Mouse (Mus musculus): ENCODE data around the gene Atp8b5. TPM values are rescaled to one million over a fixed set of nuclear protein-coding genes. Genes with fewer than 3 reads are reported as not detected.
A peak's percentile ranks its signal among the peaks of the same experiment; 100 is the strongest.

Atp8b5 gene
- polyA plus RNA-seq (2012; fragmentation: generic; extraction: Trizol): not detected

GRCm38 (mm10) chr4:43266623-43267322, at the start of gene Atp8b5:
Gene Atp8b5, plus strand, starts transcription at chr4:43267159.
- no peak within 1 kb of the TSS for H3ac ChIP-seq (ENCODE audit: control insufficient read depth, insufficient read length)
- TF ChIP-seq USF1 (IDR thresholded peaks at IDR 0.05; ENCODE audit: low read depth) (no peak), REST (IDR thresholded peaks at IDR 0.05; ENCODE audit: insufficient read depth, insufficient read length) (no peak), TCF3 (IDR thresholded peaks at IDR 0.05; ENCODE audit: insufficient read length, low read depth) (no peak), POLR2A (IDR thresholded peaks at IDR 0.05; ENCODE audit: insufficient read length, low read depth) (no peak), E2F4 (IDR thresholded peaks at IDR 0.05; ENCODE audit: insufficient read depth) (no peak), POLR2AphosphoS2 (IDR thresholded peaks at IDR 0.05; ENCODE audit: insufficient read length, low read depth) (no peak), TCF12 (IDR thresholded peaks at IDR 0.05; ENCODE audit: insufficient read depth, poor library complexity, severe bottlenecking) (no peak), MAX (IDR thresholded peaks at IDR 0.05; ENCODE audit: low read depth) (no peak), MYOD1 (IDR thresholded peaks at IDR 0.05; ENCODE audit: control insufficient read depth in 1 of 3, insufficient read length in 2 of 3, low read depth in 2 of 3) (no peak)
- H3K36me3 ChIP-seq (ENCODE audit: control insufficient read depth, insufficient read depth): no peaks in the 10 kb centered on the region
- H3K4me2 ChIP-seq (ENCODE audit: low read depth): peak within 1 kb of the TSS; percentile 89
- peak within 1 kb of the TSS; percentile 9 for H3K4me3 ChIP-seq
- no peaks in the 10 kb centered on the region for H3K79me2 ChIP-seq (ENCODE audit: control insufficient read depth, insufficient read depth)
- H3K27me3 ChIP-seq (ENCODE audit: control insufficient read depth, insufficient read depth, insufficient read length): no peaks in the 10 kb centered on the region

DNA sequence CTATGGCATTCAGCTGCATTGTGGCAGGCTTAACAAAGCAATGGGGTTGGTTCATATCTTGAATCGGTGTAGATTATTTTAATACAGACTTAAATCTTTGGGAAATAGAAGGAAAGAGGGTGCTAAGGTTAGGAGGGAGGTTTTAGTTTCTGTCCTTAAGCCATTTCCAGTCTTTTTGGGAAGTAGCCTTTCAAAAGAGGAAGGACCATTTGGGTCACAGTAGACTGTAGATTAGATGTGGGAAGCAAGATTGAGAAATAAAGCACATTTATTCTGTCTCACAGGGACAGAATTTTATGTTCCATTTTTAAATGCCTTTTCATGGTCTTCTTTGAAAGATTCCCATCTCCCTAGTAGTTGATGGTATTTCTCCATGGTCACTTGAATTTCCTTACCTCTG, 49.0 kb upstream of the Atp8b5 start:
- Histone ChIP-seq H3K4me2 (ENCODE audit: low read depth) (no peak overlapping the region), H3K27me3 (ENCODE audit: control insufficient read depth, insufficient read depth, insufficient read length) (peaks cover 6% of the 10 kb centered on the region), H3ac (ENCODE audit: control insufficient read depth, insufficient read length) (no peak overlapping the region), H3K79me2 (ENCODE audit: control insufficient read depth, insufficient read depth) (no peaks in the 10 kb centered on the region), H3K36me3 (ENCODE audit: control insufficient read depth, insufficient read depth) (no peaks in the 10 kb centered on the region), H3K4me3 (no peak overlapping the region)
- TF ChIP-seq MYOD1 (IDR thresholded peaks at IDR 0.05; ENCODE audit: control insufficient read depth in 1 of 3, insufficient read length in 2 of 3, low read depth in 2 of 3): no peak

GRCm38 (mm10) chr4:43231821-43232220, 35.1 kb upstream of the Atp8b5 start:
- Histone ChIP-seq H3K4me2 (ENCODE audit: low read depth) (no peak overlapping the region), H3ac (ENCODE audit: control insufficient read depth, insufficient read length) (no peak overlapping the region), H3K27me3 (ENCODE audit: control insufficient read depth, insufficient read depth, insufficient read length) (peaks cover 14% of the 10 kb centered on the region), H3K79me2 (ENCODE audit: control insufficient read depth, insufficient read depth) (no peaks in the 10 kb centered on the region), H3K4me3 (no peak overlapping the region), H3K36me3 (ENCODE audit: control insufficient read depth, insufficient read depth) (no peaks in the 10 kb centered on the region)
- TF ChIP-seq MAX (IDR thresholded peaks at IDR 0.05; ENCODE audit: low read depth) (no peak), POLR2A (IDR thresholded peaks at IDR 0.05; ENCODE audit: insufficient read length, low read depth) (no peak), REST (IDR thresholded peaks at IDR 0.05; ENCODE audit: insufficient read depth, insufficient read length) (no peak), CEBPB (IDR thresholded peaks at IDR 0.05; ENCODE audit: insufficient read depth, poor library complexity, severe bottlenecking) (no peak), TCF12 (IDR thresholded peaks at IDR 0.05; ENCODE audit: insufficient read depth, poor library complexity, severe bottlenecking) (no peak), MYOD1 (IDR thresholded peaks at IDR 0.05; ENCODE audit: control insufficient read depth in 1 of 3, insufficient read length in 2 of 3, low read depth in 2 of 3) (no peak), MYOG (IDR thresholded peaks at IDR 0.05; ENCODE audit: control insufficient read depth in 1 of 3, insufficient read depth in 1 of 3, insufficient read length in 2 of 3, low read depth in 2 of 3) (no peak), SRF (IDR thresholded peaks at IDR 0.05; ENCODE audit: control insufficient read depth, insufficient read length, low read depth) (no peak), USF1 (IDR thresholded peaks at IDR 0.05; ENCODE audit: low read depth) (no peak), TCF3 (IDR thresholded peaks at IDR 0.05; ENCODE audit: insufficient read length, low read depth) (no peak), E2F4 (IDR thresholded peaks at IDR 0.05; ENCODE audit: insufficient read depth) (no peak), POLR2AphosphoS2 (IDR thresholded peaks at IDR 0.05; ENCODE audit: insufficient read length, low read depth) (no peak)

GRCm38 (mm10) chr4:43232985-43233384, 34.0 kb upstream of the Atp8b5 start:
- Histone ChIP-seq H3K27me3 (ENCODE audit: control insufficient read depth, insufficient read depth, insufficient read length) (peaks cover 24% of the 10 kb centered on the region), H3K36me3 (ENCODE audit: control insufficient read depth, insufficient read depth) (no peaks in the 10 kb centered on the region), H3K79me2 (ENCODE audit: control insufficient read depth, insufficient read depth) (no peaks in the 10 kb centered on the region), H3ac (ENCODE audit: control insufficient read depth, insufficient read length) (no peak overlapping the region), H3K4me3 (no peak overlapping the region), H3K4me2 (ENCODE audit: low read depth) (no peak overlapping the region)
- TF ChIP-seq POLR2A (IDR thresholded peaks at IDR 0.05; ENCODE audit: insufficient read length, low read depth) (no peak), MYOD1 (IDR thresholded peaks at IDR 0.05; ENCODE audit: control insufficient read depth in 1 of 3, insufficient read length in 2 of 3, low read depth in 2 of 3) (no peak), TCF12 (IDR thresholded peaks at IDR 0.05; ENCODE audit: insufficient read depth, poor library complexity, severe bottlenecking) (no peak), MAX (IDR thresholded peaks at IDR 0.05; ENCODE audit: low read depth) (no peak), CEBPB (IDR thresholded peaks at IDR 0.05; ENCODE audit: insufficient read depth, poor library complexity, severe bottlenecking) (no peak), E2F4 (IDR thresholded peaks at IDR 0.05; ENCODE audit: insufficient read depth) (no peak), MYOG (IDR thresholded peaks at IDR 0.05; ENCODE audit: control insufficient read depth in 1 of 3, insufficient read depth in 1 of 3, insufficient read length in 2 of 3, low read depth in 2 of 3) (no peak), SRF (IDR thresholded peaks at IDR 0.05; ENCODE audit: control insufficient read depth, insufficient read length, low read depth) (no peak), USF1 (IDR thresholded peaks at IDR 0.05; ENCODE audit: low read depth) (no peak), REST (IDR thresholded peaks at IDR 0.05; ENCODE audit: insufficient read depth, insufficient read length) (no peak), POLR2AphosphoS2 (IDR thresholded peaks at IDR 0.05; ENCODE audit: insufficient read length, low read depth) (no peak), TCF3 (IDR thresholded peaks at IDR 0.05; ENCODE audit: insufficient read length, low read depth) (no peak)

- Histone ChIP-seq H3K27me3 (ENCODE audit: control insufficient read depth, insufficient read depth, insufficient read length) (peaks cover 27% of the 10 kb centered on the region), H3ac (ENCODE audit: control insufficient read depth, insufficient read length) (no peak overlapping the region), H3K4me2 (ENCODE audit: low read depth) (no peak overlapping the region), H3K36me3 (ENCODE audit: control insufficient read depth, insufficient read depth) (no peaks in the 10 kb centered on the region), H3K79me2 (ENCODE audit: control insufficient read depth, insufficient read depth) (no peaks in the 10 kb centered on the region), H3K4me3 (no peak overlapping the region)
- no peak for TF ChIP-seq TCF12 (IDR thresholded peaks at IDR 0.05; ENCODE audit: insufficient read depth, poor library complexity, severe bottlenecking)
- TF ChIP-seq USF1 (IDR thresholded peaks at IDR 0.05; ENCODE audit: low read depth): no peak
- no peak for TF ChIP-seq REST (IDR thresholded peaks at IDR 0.05; ENCODE audit: insufficient read depth, insufficient read length)
- no peak for TF ChIP-seq E2F4 (IDR thresholded peaks at IDR 0.05; ENCODE audit: insufficient read depth)
- TF ChIP-seq MYOG (IDR thresholded peaks at IDR 0.05; ENCODE audit: control insufficient read depth in 1 of 3, insufficient read depth in 1 of 3, insufficient read length in 2 of 3, low read depth in 2 of 3): no peak
- TF ChIP-seq POLR2AphosphoS2 (IDR thresholded peaks at IDR 0.05; ENCODE audit: insufficient read length, low read depth): no peak
- TF ChIP-seq CEBPB (IDR thresholded peaks at IDR 0.05; ENCODE audit: insufficient read depth, poor library complexity, severe bottlenecking): no peak
- TF ChIP-seq TCF3 (IDR thresholded peaks at IDR 0.05; ENCODE audit: insufficient read length, low read depth): no peak
- no peak for TF ChIP-seq SRF (IDR thresholded peaks at IDR 0.05; ENCODE audit: control insufficient read depth, insufficient read length, low read depth)
- TF ChIP-seq POLR2A (IDR thresholded peaks at IDR 0.05; ENCODE audit: insufficient read length, low read depth): no peak
- TF ChIP-seq MYOD1 (IDR thresholded peaks at IDR 0.05; ENCODE audit: control insufficient read depth in 1 of 3, insufficient read length in 2 of 3, low read depth in 2 of 3): no peak
- TF ChIP-seq MAX (IDR thresholded peaks at IDR 0.05; ENCODE audit: low read depth): no peak
Measured at GRCm38 (mm10) chr4:43233489-43233888, 33.5 kb upstream of the Atp8b5 start.

Measured in myocyte (in vitro differentiated cells).